Mouse (Mus musculus): Measurements from ENCODE around the gene Wdr34.

Wdr34 gene

GRCm38 (mm10) chr2:30032244-30032846 lies 16.3 kb downstream of the Wdr34 start:
- no peak for DNase-seq (ENCODE audit: low spot score)

- no peak for DNase-seq (ENCODE audit: low spot score)
Measured at GRCm38 (mm10) chr2:30026997-30027396, 21.7 kb downstream of the Wdr34 start.

DNA sequence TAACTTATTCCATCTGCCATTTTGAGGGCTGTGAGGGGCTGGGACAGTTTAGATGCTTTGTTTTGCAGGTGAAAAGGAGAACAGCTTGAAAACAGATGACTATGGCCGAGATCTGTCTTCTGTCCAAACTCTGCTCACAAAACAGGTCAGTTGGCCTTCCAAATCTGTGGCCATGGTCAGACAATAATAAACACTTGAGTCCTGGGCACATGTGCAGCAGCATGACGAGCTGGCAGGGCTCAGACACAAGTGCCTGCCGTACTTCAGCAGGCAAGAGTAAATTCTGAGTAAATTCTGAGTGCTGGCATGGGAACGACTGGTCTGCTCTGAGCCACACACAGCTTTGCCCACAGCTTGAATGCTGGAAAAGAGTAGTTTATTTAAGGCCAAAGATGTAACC lies 23.2 kb downstream of the Wdr34 start:
- DNase-seq (ENCODE audit: low spot score) = no peak

GRCm38 (mm10) chr2:30014326-30014966 lies 34.2 kb downstream of the Wdr34 start:
- DNase-seq (ENCODE audit: low spot score) = no peak

DNA sequence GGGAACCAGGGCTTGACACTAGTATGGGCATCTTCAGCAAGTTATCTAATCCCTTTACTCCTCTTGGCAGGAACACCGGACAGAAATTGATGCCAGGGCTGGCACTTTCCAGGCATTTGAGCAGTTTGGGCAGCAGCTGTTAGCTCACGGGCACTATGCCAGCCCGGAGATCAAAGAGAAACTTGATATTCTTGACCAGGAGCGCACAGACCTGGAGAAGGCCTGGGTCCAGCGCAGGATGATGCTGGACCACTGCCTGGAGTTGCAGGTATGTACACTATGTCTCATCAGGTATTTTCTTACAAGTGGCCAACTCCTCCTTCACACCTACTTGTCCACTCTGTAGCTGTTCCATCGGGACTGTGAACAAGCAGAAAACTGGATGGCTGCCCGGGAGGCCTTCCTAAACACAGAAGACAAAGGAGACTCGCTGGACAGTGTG lies 37.8 kb downstream of the Wdr34 start:
- DNase-seq (ENCODE audit: low spot score) = peak; percentile 70

DNA sequence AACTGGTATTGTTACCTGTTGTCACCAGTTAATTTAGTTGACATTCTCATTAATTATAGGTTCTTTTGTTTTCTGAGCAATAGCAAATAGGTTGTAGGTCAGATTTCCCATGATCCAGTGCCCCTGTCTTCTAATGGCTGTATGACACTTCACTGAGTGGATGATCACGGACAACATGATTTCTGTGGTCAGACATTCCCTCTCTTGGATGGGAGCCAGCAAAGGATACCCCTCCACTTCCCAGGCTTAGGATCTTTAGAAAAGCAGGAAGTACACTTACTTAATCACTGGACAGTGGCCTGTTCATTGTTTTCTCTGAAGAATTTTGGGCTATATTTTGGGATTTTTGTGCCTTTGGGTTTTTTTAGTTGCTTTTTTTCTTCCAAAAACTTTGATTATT lies 39.6 kb downstream of the Wdr34 start:
- DNase-seq (ENCODE audit: low spot score) = no peak

DNA sequence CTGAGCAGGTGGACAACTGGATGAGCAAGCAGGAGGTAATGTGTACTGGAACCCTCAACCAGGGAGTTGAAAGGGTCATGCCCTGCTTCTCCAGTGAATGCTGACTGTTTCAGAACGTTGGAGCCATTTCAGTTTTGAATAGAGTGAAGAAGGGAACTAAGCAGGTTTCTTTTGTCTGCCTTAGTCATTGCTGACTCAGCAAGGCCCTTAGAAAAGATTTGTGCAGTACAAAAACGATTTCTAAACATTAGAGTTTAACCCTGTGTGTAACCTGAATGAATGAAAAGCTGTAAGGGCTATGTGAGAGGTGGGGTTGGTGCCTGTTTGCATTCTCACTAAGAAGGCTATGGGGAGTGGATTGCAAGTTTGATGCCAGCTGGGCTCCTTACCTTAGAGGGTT lies 56.7 kb downstream of the Wdr34 start:
- DNase-seq (ENCODE audit: low spot score) = no peak
